Mouse (Mus musculus) small intestine, adult 2 months (tissue): Measurements from ENCODE around the gene Fam131c.

Experiments
- CTCF ChIP-seq: fragments of 200-500 bp; IDR thresholded peaks from 2 replicates; pipeline ENCODE4 v1.5.1; 2012; ENCODE audit warnings: low read depth, mild to moderate bottlenecking, control low read depth, inconsistent platforms, low read length, moderate library complexity, mixed read lengths; ENCODE audit not compliant: insufficient replicate concordance, insufficient read length; ENCODE audit errors: extremely low read depth
- POLR2A ChIP-seq: fragments of 200-500 bp; IDR thresholded peaks from 2 replicates; pipeline ENCODE4 v1.6.1; 2012; ENCODE audit warnings: low read depth, mild to moderate bottlenecking, control low read depth, inconsistent platforms, low read length, moderate library complexity

DNA sequence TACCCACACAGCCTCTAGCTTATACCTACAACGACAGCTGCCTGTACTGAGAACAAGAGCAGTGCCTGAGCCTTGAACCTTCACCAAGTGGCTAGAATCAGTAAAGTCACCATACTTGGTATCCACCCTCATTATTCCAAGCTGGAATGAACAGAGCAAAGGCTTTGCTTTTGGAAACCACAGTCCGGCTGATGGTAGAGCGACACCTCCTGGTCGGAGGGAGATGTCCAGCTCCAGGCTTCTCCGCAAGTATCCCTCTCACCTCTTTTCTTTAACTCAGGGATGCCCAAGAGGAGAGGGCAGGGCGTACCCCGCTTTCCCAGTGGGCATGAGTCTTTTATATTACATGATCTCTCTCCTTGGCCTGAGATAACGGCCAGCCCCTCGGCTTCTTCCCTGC is 61.8 kb downstream of the Fam131c start:
- TF ChIP-seq POLR2A: no peak; the same call in 1 of the 2 replicates
- peak; percentile 64; the same call in 1 of the 2 replicates for TF ChIP-seq CTCF
